Mouse (Mus musculus) gonadal fat pad, adult 2 months (tissue): ENCODE data around the gene Nin. TPM values are rescaled to one million over a fixed set of nuclear protein-coding genes. Genes with fewer than 3 reads are reported as not detected.

Source experiments
- DNase-seq: peaks from one replicate; pipeline ENCODE4 v3.0.0-alpha.2; 2012; ENCODE audit warnings: low read depth
- polyA plus RNA-seq: library from polyadenylated mRNA; depleted of rRNA; stranded (reverse); fragments of >200 nt; gene quantifications from 2 replicates; pipeline ENCODE4 v1.2.3, GENCODE M21; 2012

The Nin gene
- polyA plus RNA-seq, 1 experiment: 7.3 TPM

DNA sequence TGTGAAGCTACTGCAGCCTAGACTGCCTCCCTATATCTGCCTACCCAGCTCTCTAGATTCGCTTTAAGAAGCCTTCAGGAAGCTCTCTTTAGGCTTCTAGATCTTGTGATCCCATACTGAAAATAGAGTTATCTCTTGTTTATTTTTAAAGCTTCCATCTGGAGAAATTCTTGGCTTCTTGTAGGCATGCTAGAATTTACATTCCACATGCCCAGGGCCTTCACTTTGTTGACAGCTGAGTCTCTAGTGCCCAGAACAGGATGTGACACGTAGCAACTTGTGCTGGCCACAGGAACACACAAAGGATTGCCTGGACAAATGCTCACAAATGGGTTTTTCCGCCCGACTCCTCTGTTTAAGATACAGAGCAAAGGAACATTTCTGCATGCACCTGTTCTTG is 97.6 kb downstream of the Nin start:
- no peak for DNase-seq

DNA sequence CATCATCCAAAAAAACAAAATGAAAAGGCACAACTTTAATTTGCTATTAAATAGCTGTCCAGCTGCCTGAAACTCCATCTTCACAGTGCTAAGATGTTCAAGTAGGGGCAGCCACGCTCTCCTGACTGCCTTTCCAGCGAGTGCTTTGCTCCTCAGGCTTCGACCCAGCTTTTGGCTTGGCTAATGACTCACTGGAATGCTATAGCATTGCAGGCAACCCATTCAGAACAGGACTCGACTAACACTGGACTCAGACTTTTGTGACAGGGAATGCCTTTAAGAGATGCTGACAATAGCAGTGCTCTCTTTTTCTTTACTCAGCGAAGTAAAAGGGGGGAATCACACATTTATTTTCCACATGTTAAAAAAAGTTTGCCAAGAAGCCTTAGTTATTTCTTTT is 101.8 kb downstream of the Nin start:
- no peak for DNase-seq

DNA sequence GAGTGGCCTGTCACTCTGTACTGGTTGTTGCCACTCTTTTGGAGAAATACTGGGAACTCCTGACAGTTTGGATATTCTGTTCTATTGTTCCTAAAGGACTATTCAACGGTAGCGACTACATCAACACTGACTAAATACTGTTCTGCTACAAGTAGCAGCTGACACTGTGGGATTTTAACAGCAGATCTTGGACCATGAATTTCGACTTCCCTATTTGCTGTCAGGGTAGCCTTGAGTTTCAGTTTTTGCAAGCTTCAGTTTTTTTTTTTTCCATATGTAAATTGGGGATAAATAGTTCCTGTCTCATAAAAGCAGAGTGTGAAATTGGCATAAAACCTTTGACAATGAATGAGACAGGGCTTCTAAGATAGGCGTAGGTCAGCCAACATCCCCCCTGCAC is 103.2 kb downstream of the Nin start:
- DNase-seq: no peak

DNA sequence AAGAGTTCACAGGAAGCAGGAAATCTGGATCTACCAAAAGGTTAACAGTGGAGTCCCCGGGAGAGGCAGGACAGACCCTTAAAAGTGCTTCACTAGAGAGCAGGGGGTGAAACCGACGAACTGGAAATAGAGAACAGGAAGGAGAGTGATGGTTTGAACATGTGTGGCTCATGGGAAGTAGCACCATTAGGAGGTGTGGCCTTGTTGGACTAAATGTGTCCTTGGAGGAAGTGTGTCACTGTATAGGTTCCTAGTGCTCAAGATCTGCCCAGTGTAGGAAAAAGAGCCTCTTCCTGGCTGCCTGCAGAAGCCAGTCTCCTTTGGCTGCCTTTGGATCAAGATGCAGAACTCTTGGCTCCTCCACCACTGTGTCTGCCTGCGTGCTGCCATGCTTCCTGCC is 108.4 kb downstream of the Nin start:
- DNase-seq: no peak

GRCm38 (mm10) chr12:69998186-69998983 is 115.1 kb downstream of the Nin start:
- no peak for DNase-seq

DNA sequence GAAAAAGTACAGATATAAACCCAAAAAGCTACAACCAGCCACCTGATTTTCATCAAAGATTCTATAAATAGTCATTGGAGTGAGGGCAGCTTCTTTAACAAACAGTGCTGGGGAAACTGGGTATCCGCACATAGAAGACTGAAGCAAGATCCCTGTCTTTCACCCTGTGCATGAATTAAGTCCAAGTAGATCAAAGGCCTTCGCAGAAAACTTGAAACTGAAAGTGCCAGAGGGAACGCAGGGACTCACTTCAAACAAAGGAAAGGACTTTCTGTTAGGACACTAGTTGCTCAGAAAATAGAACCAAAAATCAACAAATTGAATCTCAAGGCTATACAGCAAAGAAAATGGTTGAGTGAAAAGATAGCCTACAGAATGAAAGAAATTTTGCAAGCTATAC is 118.1 kb downstream of the Nin start:
- DNase-seq: no peak

GRCm38 (mm10) chr12:69986786-69987497 is 126.6 kb downstream of the Nin start, which contains the start of gene Sav1:
TSS of gene Sav1 (minus strand) at chr12:69987002.
- DNase-seq: no peak

- DNase-seq: no peak
These were observed 127.2 kb downstream of the Nin start for GRCm38 (mm10) chr12:69986241-69986762.

GRCm38 (mm10) chr12:69985546-69985945 is 128.0 kb downstream of the Nin start:
- no peak for DNase-seq

DNA sequence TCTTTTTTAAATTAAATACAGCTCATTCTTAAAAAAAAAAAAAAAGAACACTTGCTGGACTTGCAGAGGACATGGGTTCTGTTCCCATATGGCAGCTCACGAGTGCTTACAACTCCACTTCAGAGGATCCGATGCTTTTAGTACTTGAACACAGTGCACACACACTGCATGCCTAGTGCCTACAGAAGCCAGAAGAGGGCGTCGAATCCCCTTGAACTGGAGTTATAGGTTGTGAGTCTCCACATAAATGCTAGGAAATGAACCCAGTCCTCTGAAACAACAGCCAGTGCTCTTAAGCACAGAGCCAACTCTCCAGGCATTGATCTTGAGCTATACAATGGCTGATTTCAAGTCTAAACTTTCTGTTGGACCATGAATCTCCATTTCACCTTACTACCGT is 130.6 kb downstream of the Nin start:
- DNase-seq: no peak

DNA sequence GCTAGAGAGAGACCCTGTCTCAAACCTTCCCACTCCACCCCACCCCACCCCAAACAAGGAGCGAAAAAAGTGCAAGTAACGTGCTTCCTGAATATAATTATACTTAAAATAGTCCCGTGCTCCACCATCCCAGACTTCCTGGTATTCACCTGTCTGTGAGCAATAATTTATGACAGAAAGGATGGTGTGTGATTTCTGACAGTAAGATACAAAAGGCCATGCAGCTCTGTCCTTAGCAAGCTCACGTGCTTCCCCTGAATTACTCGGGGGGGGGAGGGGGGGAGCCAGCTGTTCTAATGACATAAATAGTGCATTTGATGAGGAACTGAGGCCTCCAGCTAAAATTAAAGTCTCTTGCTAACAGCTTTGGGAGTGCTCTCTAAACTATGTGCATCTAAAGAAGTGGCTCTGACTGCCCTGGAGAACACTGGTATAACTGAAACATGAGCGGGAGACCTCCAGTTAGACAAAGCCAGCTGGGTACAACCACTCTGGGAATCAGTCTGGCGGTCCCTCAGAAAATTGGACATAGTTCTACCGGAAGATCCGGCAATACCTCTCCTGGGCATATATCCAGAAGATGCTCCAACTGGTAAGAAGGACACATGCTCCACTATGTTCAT is 136.0 kb downstream of the Nin start:
- no peak for DNase-seq

DNA sequence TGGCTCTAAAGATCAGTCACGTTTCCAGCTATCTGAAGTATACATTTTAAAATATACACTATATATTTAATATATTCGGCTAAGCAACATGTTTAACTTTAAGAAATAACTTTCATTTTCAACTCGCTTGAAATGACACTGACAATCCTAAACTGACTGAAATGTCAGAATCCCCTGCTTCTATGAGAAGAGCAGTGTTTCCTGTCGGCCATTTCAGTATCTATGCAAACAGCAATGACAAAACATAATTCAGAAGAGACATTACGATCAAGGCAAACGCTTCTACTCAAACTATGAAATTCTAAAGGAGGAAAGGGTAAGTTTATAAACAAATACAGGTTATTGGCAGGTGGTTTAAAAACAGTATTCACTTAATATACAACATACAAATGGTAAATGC is 136.8 kb downstream of the Nin start:
- DNase-seq: no peak

DNA sequence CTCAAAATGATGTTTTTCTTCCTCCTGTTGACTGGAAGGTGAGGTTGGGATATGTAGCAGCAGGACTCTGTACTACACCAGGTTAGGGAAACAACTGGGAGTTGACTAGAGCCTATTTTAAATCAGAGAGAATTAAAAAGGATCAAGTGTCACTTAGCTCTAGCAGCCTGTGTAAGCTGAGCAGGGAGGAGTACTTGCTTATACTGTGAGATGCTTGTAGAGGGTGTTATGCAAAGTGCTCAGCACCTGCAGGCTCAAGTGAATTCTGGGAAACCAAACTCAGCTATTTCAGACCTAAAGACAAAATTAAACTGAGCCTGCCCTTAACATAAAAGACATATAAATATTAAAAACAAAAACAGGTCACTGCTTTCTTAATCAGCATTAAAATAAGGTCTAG is 139.9 kb downstream of the Nin start:
- no peak for DNase-seq

GRCm38 (mm10) chr12:69968154-69968553 is 145.4 kb downstream of the Nin start:
- no peak for DNase-seq

- no peak for DNase-seq
These were observed 146.4 kb downstream of the Nin start for GRCm38 (mm10) chr12:69967112-69967511.

DNA sequence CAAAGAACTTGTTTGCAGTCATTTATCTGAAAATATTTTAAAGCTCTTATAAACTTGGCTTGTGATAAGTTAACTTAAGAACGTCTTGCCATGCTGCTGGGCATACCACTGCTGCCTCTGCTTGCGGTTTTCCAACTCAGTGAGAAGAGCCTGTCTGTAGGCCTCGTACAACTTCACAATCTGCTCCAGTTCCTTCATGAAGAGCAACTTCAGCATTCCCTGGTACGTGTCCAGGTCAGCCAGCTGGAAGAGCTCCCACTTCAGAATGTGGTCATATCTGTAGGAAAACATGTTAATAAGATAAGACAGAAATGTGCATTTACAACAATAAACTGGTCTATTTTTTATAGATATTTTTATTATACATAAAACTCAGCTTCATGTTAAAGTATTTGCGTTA is 147.4 kb downstream of the Nin start:
- DNase-seq: no peak

DNA sequence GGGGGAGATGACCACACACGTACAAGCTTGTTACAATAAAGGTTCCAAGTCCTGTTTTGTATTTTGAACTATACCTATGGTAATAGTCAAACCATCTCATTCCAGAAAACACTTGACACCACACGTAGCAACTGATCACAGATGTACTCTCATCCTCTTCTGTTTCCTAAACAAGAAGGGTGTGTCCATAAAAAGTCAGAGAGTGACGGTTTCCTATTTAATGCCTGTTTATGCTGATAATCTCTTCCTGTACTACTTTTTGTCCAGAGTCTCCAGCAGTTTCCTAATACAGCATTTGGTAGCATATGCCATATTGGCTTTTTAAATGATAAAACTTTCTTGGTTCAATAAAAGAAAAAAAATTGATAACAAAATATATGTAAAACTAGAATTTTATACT is 147.9 kb downstream of the Nin start:
- no peak for DNase-seq

DNA sequence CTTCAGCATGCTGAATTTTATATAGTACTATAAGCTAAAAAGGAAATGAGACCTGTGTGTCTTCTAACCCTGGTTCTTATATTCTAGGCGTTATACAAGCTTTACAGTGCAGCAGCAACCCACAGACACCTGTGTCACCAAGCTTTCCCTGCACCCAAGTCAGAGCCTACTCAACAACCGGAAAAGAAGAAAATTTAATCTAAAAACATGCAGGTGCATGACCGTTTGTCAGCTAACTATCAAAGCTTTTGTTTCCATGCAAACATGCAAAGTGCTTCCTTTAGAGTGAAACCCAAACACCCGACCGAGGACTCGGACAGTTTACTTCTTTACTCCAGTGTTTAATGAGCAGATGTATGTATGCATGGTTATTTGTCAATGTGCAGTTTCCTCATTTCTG is 150.4 kb downstream of the Nin start:
- DNase-seq: no peak

DNA sequence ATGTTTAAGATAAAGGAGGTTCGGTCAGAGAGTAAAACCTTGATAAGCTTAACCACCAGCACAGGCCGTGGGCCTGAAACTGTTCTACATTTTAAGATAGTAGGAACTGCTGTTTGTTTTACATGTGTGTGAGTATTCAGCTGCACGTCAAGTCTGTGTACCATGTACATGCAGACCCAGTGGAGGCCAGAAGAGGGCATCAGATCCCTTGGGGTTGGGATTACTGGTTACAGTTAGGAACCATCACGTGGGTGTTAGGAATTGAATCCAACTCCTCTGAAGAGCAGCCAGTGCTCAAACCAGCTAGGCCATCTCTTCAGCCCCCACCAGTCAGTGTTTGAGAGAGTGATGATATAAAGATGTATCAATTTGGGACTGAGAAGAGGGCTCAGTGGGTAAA is 151.0 kb downstream of the Nin start:
- no peak for DNase-seq
